In genomic region chr12:69724711-69725460, GRCm38 (mm10) we compare ENCODE assay signal across 8 mouse cellular contexts. TPM values are rescaled to one million over a fixed set of nuclear protein-coding genes. Genes with fewer than 3 reads are reported as not detected.
DNase-seq lines count a peak whose midpoint lies in the region; ATAC-seq and TF ChIP-seq lines count a peak whose summit lies in the region.

Gene L2hgdh, minus strand, starts transcription at chr12:69724873.
Gene Atp5s, plus strand, starts transcription at chr12:69724950.

- DNase-seq in 416B (ENCODE audit: low read depth): peak; percentile 96
- DNase-seq in heart, adult 8-10 months (ENCODE audit: low spot score): peak; percentile 97
- peak; percentile 98 for DNase-seq in kidney, adult 9 months
- DNase-seq in limb, embryonic 14.5 days (ENCODE audit: low spot score): peak; percentile 93
- peak; percentile 95 for DNase-seq in midbrain, postnatal 0 days (ENCODE audit: low spot score)
- DNase-seq in spleen, postnatal 14 days (ENCODE audit: low spot score in 2 of 2): peak; percentile 94 to 95

- peaks cover 3% of the 10 kb centered on the region for H3K36me3 ChIP-seq in embryonic facial prominence, embryonic 15.5 days
- peaks cover 11% of the 10 kb centered on the region for H3K36me3 ChIP-seq in limb, embryonic 14.5 days (ENCODE audit: control insufficient read depth, insufficient read depth, low read length)
- no peaks in the 10 kb centered on the region for H3K36me3 ChIP-seq in midbrain, postnatal 0 days (ENCODE audit: insufficient read depth, low read length)

- no peaks in the 10 kb centered on the region; the same call in 1 of the 2 replicates for H3K4me1 ChIP-seq in bone marrow, adult 2 months (ENCODE audit: control insufficient read depth, insufficient read depth, low read length)
- peaks cover 15% of the 10 kb centered on the region for H3K4me1 ChIP-seq in embryonic facial prominence, embryonic 15.5 days
- peaks cover 15% of the 10 kb centered on the region for H3K4me1 ChIP-seq in limb, embryonic 14.5 days (ENCODE audit: control insufficient read depth, insufficient read depth, low read length)
- peaks cover 6% of the 10 kb centered on the region; the same call in 1 of the 2 replicates for H3K4me1 ChIP-seq in midbrain, postnatal 0 days (ENCODE audit: insufficient read depth, low read length)

- TF ChIP-seq CTCF in bone marrow, adult 2 months (IDR thresholded peaks at IDR 0.05; ENCODE audit: control insufficient read depth, insufficient read depth, low read length): peak; percentile 18; the same call in 1 of the 2 replicates
- TF ChIP-seq CTCF in midbrain, postnatal 0 days (IDR thresholded peaks at IDR 0.05): no peak

- no peaks in the 10 kb centered on the region for H3K27me3 ChIP-seq in embryonic facial prominence, embryonic 15.5 days
- H3K27me3 ChIP-seq in limb, embryonic 14.5 days (ENCODE audit: control insufficient read depth, insufficient read depth, low read length): no peaks in the 10 kb centered on the region
- H3K27me3 ChIP-seq in midbrain, postnatal 0 days (ENCODE audit: insufficient read depth, low read length): no peaks in the 10 kb centered on the region

- TF ChIP-seq POLR2A in bone marrow, adult 2 months (IDR thresholded peaks at IDR 0.05; ENCODE audit: borderline replicate concordance, control insufficient read depth, low read depth, low read length): peak; percentile 84
- no peak; the same call in none of the 2 replicates for TF ChIP-seq POLR2A in limb, embryonic 14.5 days (IDR thresholded peaks at IDR 0.05; ENCODE audit: borderline replicate concordance, extremely low read depth, insufficient read depth, insufficient read length)

- peak within 1 kb of the TSS; percentile 90 for H3K4me3 ChIP-seq in bone marrow, adult 2 months (replicated peaks; ENCODE audit: control insufficient read depth, low read depth, low read length)
- peak within 1 kb of the TSS; percentile 64 for H3K4me3 ChIP-seq in embryonic facial prominence, embryonic 15.5 days (replicated peaks)
- peak within 1 kb of the TSS; percentile 78 for H3K4me3 ChIP-seq in limb, embryonic 14.5 days (replicated peaks; ENCODE audit: low read length)
- H3K4me3 ChIP-seq in midbrain, postnatal 0 days (ENCODE audit: low read depth, low read length): peak within 1 kb of the TSS; percentile 69

- peak within 1 kb of the TSS; percentile 60 for H3K9ac ChIP-seq in embryonic facial prominence, embryonic 15.5 days
- peak within 1 kb of the TSS; percentile 68 for H3K9ac ChIP-seq in limb, embryonic 14.5 days (ENCODE audit: low read depth, low read length, severe bottlenecking)
- peak within 1 kb of the TSS; percentile 73 for H3K9ac ChIP-seq in midbrain, postnatal 0 days (replicated peaks; ENCODE audit: low read length, poor library complexity, severe bottlenecking)

- H3K4me2 ChIP-seq in embryonic facial prominence, embryonic 15.5 days (replicated peaks): peak within 1 kb of the TSS; percentile 87
- peak within 1 kb of the TSS; percentile 68 for H3K4me2 ChIP-seq in limb, embryonic 14.5 days (replicated peaks; ENCODE audit: low read depth, low read length, severe bottlenecking)
- H3K4me2 ChIP-seq in midbrain, postnatal 0 days (ENCODE audit: low read depth, low read length, poor library complexity, severe bottlenecking): peak within 1 kb of the TSS; percentile 86

- ATAC-seq in embryonic facial prominence, embryonic 15.5 days (ENCODE audit: insufficient number of reproducible peaks, low FRiP score, low TSS enrichment, low read depth): peak; percentile 96
- ATAC-seq in limb, embryonic 14.5 days (ENCODE audit: low FRiP score, low read depth): peak; percentile 97
- ATAC-seq in midbrain, postnatal 0 days (ENCODE audit: low FRiP score): peak; percentile 94

- H3K9me3 ChIP-seq in embryonic facial prominence, embryonic 15.5 days (replicated peaks): peaks cover 1% of the 10 kb centered on the region; the same call in 1 of the 2 replicates
- peaks cover 2% of the 10 kb centered on the region; the same call in 1 of the 2 replicates for H3K9me3 ChIP-seq in limb, embryonic 14.5 days (ENCODE audit: control insufficient read depth, low read length)
- no peaks in the 10 kb centered on the region for H3K9me3 ChIP-seq in midbrain, postnatal 0 days (ENCODE audit: low read length)

- under 1% methylated on average over 60 of the region's 60 CpGs for WGBS in bone marrow, adult 2 months
- WGBS in embryonic facial prominence, embryonic 15.5 days: under 1% methylated on average over 60 of the region's 60 CpGs
- WGBS in limb, embryonic 14.5 days: under 1% methylated on average over 48 of the region's 60 CpGs
- 1% methylated on average over 57 of the region's 60 CpGs for WGBS in midbrain, postnatal 0 days

- peak within 1 kb of the TSS; percentile 92 for H3K27ac ChIP-seq in bone marrow, adult 2 months (ENCODE audit: control insufficient read depth, insufficient read depth, low read depth, low read length, poor library complexity)
- peak within 1 kb of the TSS; percentile 82 for H3K27ac ChIP-seq in embryonic facial prominence, embryonic 15.5 days (replicated peaks)
- peak within 1 kb of the TSS; percentile 80 for H3K27ac ChIP-seq in limb, embryonic 14.5 days (replicated peaks; ENCODE audit: low read depth, low read length)
- peak within 1 kb of the TSS; percentile 68 for H3K27ac ChIP-seq in midbrain, postnatal 0 days (ENCODE audit: low read depth, low read length)

RNA-seq across cellular contexts. Expression of gene L2hgdh, which starts in this region (rescaled TPM):
- polyA plus RNA-seq in bone marrow, adult 2 months (2011; ENCODE audit: insufficient read depth, insufficient read length, low replicate concordance, missing spikeins): 2.2 and 6.8 TPM in 2 replicates
- 17.2 and 17.3 TPM in 2 replicates for polyA plus RNA-seq in embryonic facial prominence, embryonic 15.5 days (2015; fragmentation: Nextera tagmentation; extraction: Ambion mirVana)
- total RNA-seq in heart, adult 8-10 months (2022): 10 to 100 TPM; 42.7 to 56.7 (median 46.3) TPM
- 14.7 and 14.9 TPM in 2 replicates for polyA plus RNA-seq in limb, embryonic 14.5 days (2012; rRNA removed)
- 14.5 and 17.4 TPM in 2 replicates for polyA plus RNA-seq in limb, embryonic 14.5 days (2014; fragmentation: Nextera tagmentation; extraction: Ambion mirVana)
- total RNA-seq in midbrain, postnatal 0 days (2014; rRNA removed): 11.0 and 14.8 TPM in 2 replicates
- polyA plus RNA-seq in midbrain, postnatal 0 days (2015; fragmentation: Nextera tagmentation; extraction: Ambion mirVana): 9.7 and 9.8 TPM in 2 replicates

RNA-seq across cellular contexts. Expression of gene Atp5s, which starts in this region (rescaled TPM):
- polyA plus RNA-seq in bone marrow, adult 2 months (2011; ENCODE audit: insufficient read depth, insufficient read length, low replicate concordance, missing spikeins): 8.4 and 11.4 TPM in 2 replicates
- 32.5 and 35.0 TPM in 2 replicates for polyA plus RNA-seq in embryonic facial prominence, embryonic 15.5 days (2015; fragmentation: Nextera tagmentation; extraction: Ambion mirVana)
- total RNA-seq in heart, adult 8-10 months (2022): 10 to 100 TPM; 28.1 to 38.2 (median 32.3) TPM
- polyA plus RNA-seq in limb, embryonic 14.5 days (2012; rRNA removed): 26.1 and 29.4 TPM in 2 replicates
- polyA plus RNA-seq in limb, embryonic 14.5 days (2014; fragmentation: Nextera tagmentation; extraction: Ambion mirVana): 30.8 and 36.1 TPM in 2 replicates
- 19.8 and 41.7 TPM in 2 replicates for total RNA-seq in midbrain, postnatal 0 days (2014; rRNA removed)
- polyA plus RNA-seq in midbrain, postnatal 0 days (2015; fragmentation: Nextera tagmentation; extraction: Ambion mirVana): 39.1 and 44.4 TPM in 2 replicates

Comparison
In these comparisons a context has a peak if more than half of its experiments do, and no peak if none do; other contexts are left out.
1. Peak in every context shown above with its lines: DNase-seq, ATAC-seq, H3K4me3 ChIP-seq and H3K27ac ChIP-seq.